Mouse (Mus musculus): ENCODE data around the gene Slc22a19. TPM values are rescaled to one million over a fixed set of nuclear protein-coding genes. Genes with fewer than 3 reads are reported as not detected.

Gene Slc22a19
- not detected for polyA plus RNA-seq (2014; fragmentation: Illumina TruSeq; extraction: RNeasy Lipid Tissue Mini Kit (QIAGEN cat#74804))

GRCm38 (mm10) chr19:7711148-7711547 is at the start of gene Slc22a19:
TSS of gene Slc22a19 (minus strand) at chr19:7711310.

Other genes starting within 250 kb of the Slc22a19 start
- gene Rtn3, start 228.0 kb downstream of the Slc22a19 start, polyA plus RNA-seq (2014; fragmentation: Illumina TruSeq; extraction: RNeasy Lipid Tissue Mini Kit (QIAGEN cat#74804)) = 338 TPM
- gene Atl3, start 217.3 kb downstream of the Slc22a19 start, polyA plus RNA-seq (2014; fragmentation: Illumina TruSeq; extraction: RNeasy Lipid Tissue Mini Kit (QIAGEN cat#74804)) = 280 TPM
- gene Pla2g16, start 153.9 kb downstream of the Slc22a19 start, polyA plus RNA-seq (2014; fragmentation: Illumina TruSeq; extraction: RNeasy Lipid Tissue Mini Kit (QIAGEN cat#74804)) = 16.4 TPM
- 5.8 TPM for gene Lgals12, start 104.1 kb downstream of the Slc22a19 start, polyA plus RNA-seq (2014; fragmentation: Illumina TruSeq; extraction: RNeasy Lipid Tissue Mini Kit (QIAGEN cat#74804))
- gene Hrasls5, start 98.8 kb downstream of the Slc22a19 start, polyA plus RNA-seq (2014; fragmentation: Illumina TruSeq; extraction: RNeasy Lipid Tissue Mini Kit (QIAGEN cat#74804)) = not detected
- not detected for gene Slc22a26, start 91.4 kb upstream of the Slc22a19 start, polyA plus RNA-seq (2014; fragmentation: Illumina TruSeq; extraction: RNeasy Lipid Tissue Mini Kit (QIAGEN cat#74804))